Mouse (Mus musculus): ENCODE results near the gene Rab12. TPM values are rescaled to one million over a fixed set of nuclear protein-coding genes. Genes with fewer than 3 reads are reported as not detected.
"Not testable (repeated sequence)": the region's sequence is repeated elsewhere in the genome, so short reads cannot be mapped to it uniquely, and the experiment has no call there.

Gene Rab12
- polyA plus RNA-seq (2015; fragmentation: Nextera tagmentation; extraction: Ambion mirVana), result 57.8 and 58.9 TPM in 2 replicates

GRCm38 (mm10) chr17:66519554-66520553, at the start of gene Rab12:
TSS of gene Rab12 (minus strand) at chr17:66519729.
- Histone ChIP-seq H3K4me1 (peaks cover 22% of the 10 kb centered on the region), H3K4me3 (peak within 1 kb of the TSS; percentile 100), H3K27ac (peak within 1 kb of the TSS; percentile 48; the same call in 1 of the 2 replicates), H3K9me3 (no peaks in the 10 kb centered on the region), H3K36me3 (no peaks in the 10 kb centered on the region), H3K4me2 (peak within 1 kb of the TSS; percentile 81), H3K9ac (peak within 1 kb of the TSS; percentile 99), H3K27me3 (no peaks in the 10 kb centered on the region)
- peak; percentile 88 for ATAC-seq (ENCODE audit: borderline replicate concordance, extremely low read depth, low FRiP score, low TSS enrichment)
- WGBS, result 8% methylated on average over 54 of the region's 71 CpGs

- no peak overlapping the region for H3K9ac ChIP-seq
- no peaks in the 10 kb centered on the region for H3K9me3 ChIP-seq
- H3K4me3 ChIP-seq, result no peak overlapping the region
- WGBS, result 35% methylated on average over 7 of the region's 7 CpGs
- peaks cover 6% of the 10 kb centered on the region; the same call in 1 of the 2 replicates for H3K4me1 ChIP-seq
- no peaks in the 10 kb centered on the region for H3K36me3 ChIP-seq
- H3K27ac ChIP-seq, result peak overlapping the region; percentile 28
- peak; percentile 94 for ATAC-seq (ENCODE audit: borderline replicate concordance, extremely low read depth, low FRiP score, low TSS enrichment)
- no peak overlapping the region for H3K4me2 ChIP-seq
- H3K27me3 ChIP-seq, result no peaks in the 10 kb centered on the region
Observed at GRCm38 (mm10) chr17:66564213-66564612, 44.7 kb upstream of the Rab12 start.

GRCm38 (mm10) chr17:66563551-66563950, 44.0 kb upstream of the Rab12 start:
- 56% methylated on average over 1 of the region's 1 CpGs for WGBS
- H3K9me3 ChIP-seq, result no peaks in the 10 kb centered on the region
- no peak overlapping the region for H3K4me3 ChIP-seq
- no peaks in the 10 kb centered on the region for H3K36me3 ChIP-seq
- H3K27me3 ChIP-seq, result no peaks in the 10 kb centered on the region
- H3K4me2 ChIP-seq, result no peak overlapping the region
- peaks cover 6% of the 10 kb centered on the region; the same call in 1 of the 2 replicates for H3K4me1 ChIP-seq
- no peak for ATAC-seq (ENCODE audit: borderline replicate concordance, extremely low read depth, low FRiP score, low TSS enrichment)
- H3K27ac ChIP-seq, result peak overlapping the region; percentile 28
- H3K9ac ChIP-seq, result no peak overlapping the region

- Histone ChIP-seq H3K27me3 (no peaks in the 10 kb centered on the region), H3K4me3 (no peak overlapping the region), H3K4me2 (no peak overlapping the region), H3K27ac (peak overlapping the region; percentile 59; the same call in 1 of the 2 replicates), H3K9ac (no peak overlapping the region), H3K9me3 (no peaks in the 10 kb centered on the region), H3K4me1 (peaks cover 6% of the 10 kb centered on the region; the same call in 1 of the 2 replicates), H3K36me3 (no peaks in the 10 kb centered on the region)
- no peak for ATAC-seq (ENCODE audit: borderline replicate concordance, extremely low read depth, low FRiP score, low TSS enrichment)
- 52% methylated on average over 2 of the region's 2 CpGs for WGBS
Observed at GRCm38 (mm10) chr17:66561380-66561779, 41.9 kb upstream of the Rab12 start.

GRCm38 (mm10) chr17:66558404-66559317, 39.1 kb upstream of the Rab12 start:
- H3K4me1 ChIP-seq, result peaks cover under 1% of the 10 kb centered on the region; the same call in 1 of the 2 replicates
- no peaks in the 10 kb centered on the region for H3K36me3 ChIP-seq
- no peak overlapping the region for H3K27ac ChIP-seq
- H3K9ac ChIP-seq, result no peak overlapping the region
- H3K4me2 ChIP-seq, result no peak overlapping the region
- WGBS, result 84% methylated on average over 17 of the region's 17 CpGs
- no peak overlapping the region for H3K4me3 ChIP-seq
- ATAC-seq (ENCODE audit: borderline replicate concordance, extremely low read depth, low FRiP score, low TSS enrichment), result no peak
- no peaks in the 10 kb centered on the region for H3K27me3 ChIP-seq
- H3K9me3 ChIP-seq, result no peaks in the 10 kb centered on the region

- Histone ChIP-seq H3K27ac (no peak overlapping the region), H3K4me1 (0 out of 2 replicates have a peak, but pooled peaks cover 2% of the 10 kb centered on the region), H3K27me3 (no peaks in the 10 kb centered on the region), H3K36me3 (no peaks in the 10 kb centered on the region), H3K9me3 (no peaks in the 10 kb centered on the region), H3K4me3 (no peak overlapping the region), H3K9ac (no peak overlapping the region), H3K4me2 (no peak overlapping the region)
- 74% methylated on average over 4 of the region's 4 CpGs for WGBS
- no peak for ATAC-seq (ENCODE audit: borderline replicate concordance, extremely low read depth, low FRiP score, low TSS enrichment)
Observed at GRCm38 (mm10) chr17:66552690-66553089, 33.2 kb upstream of the Rab12 start.

GRCm38 (mm10) chr17:66550486-66550885, 31.0 kb upstream of the Rab12 start:
- Histone ChIP-seq H3K27me3 (no peaks in the 10 kb centered on the region), H3K4me3 (no peak overlapping the region), H3K4me2 (no peak overlapping the region), H3K4me1 (0 out of 2 replicates have a peak, but pooled peaks cover 2% of the 10 kb centered on the region), H3K9ac (no peak overlapping the region), H3K9me3 (no peaks in the 10 kb centered on the region), H3K36me3 (no peaks in the 10 kb centered on the region), H3K27ac (no peak overlapping the region)
- 81% methylated on average over 5 of the region's 5 CpGs for WGBS
- ATAC-seq (ENCODE audit: borderline replicate concordance, extremely low read depth, low FRiP score, low TSS enrichment), result no peak

- Histone ChIP-seq H3K27me3 (no peaks in the 10 kb centered on the region), H3K4me1 (no peaks in the 10 kb centered on the region), H3K36me3 (no peaks in the 10 kb centered on the region), H3K9ac (no peak overlapping the region), H3K4me2 (no peak overlapping the region), H3K9me3 (no peaks in the 10 kb centered on the region), H3K4me3 (no peak overlapping the region), H3K27ac (no peak overlapping the region)
- WGBS, result 78% methylated on average over 1 of the region's 1 CpGs
- no peak for ATAC-seq (ENCODE audit: borderline replicate concordance, extremely low read depth, low FRiP score, low TSS enrichment)
Observed at GRCm38 (mm10) chr17:66532285-66532684, 12.8 kb upstream of the Rab12 start.

GRCm38 (mm10) chr17:66523396-66523795, 3.9 kb upstream of the Rab12 start:
- H3K9me3 ChIP-seq, result no peaks in the 10 kb centered on the region
- no peaks in the 10 kb centered on the region for H3K27me3 ChIP-seq
- H3K27ac ChIP-seq, result no peak overlapping the region
- no peaks in the 10 kb centered on the region for H3K36me3 ChIP-seq
- no peak overlapping the region for H3K4me3 ChIP-seq
- 42% methylated on average over 5 of the region's 5 CpGs for WGBS
- H3K4me1 ChIP-seq, result peaks cover 7% of the 10 kb centered on the region
- H3K4me2 ChIP-seq, result no peak overlapping the region
- no peak overlapping the region for H3K9ac ChIP-seq
- no peak for ATAC-seq (ENCODE audit: borderline replicate concordance, extremely low read depth, low FRiP score, low TSS enrichment)

GRCm38 (mm10) chr17:66522631-66523030, 3.1 kb upstream of the Rab12 start:
- not testable (repeated sequence) for H3K4me3 ChIP-seq; H3K27ac ChIP-seq; H3K9me3 ChIP-seq; H3K9ac ChIP-seq; ATAC-seq (ENCODE audit: borderline replicate concordance, extremely low read depth, low FRiP score, low TSS enrichment); H3K4me2 ChIP-seq; H3K36me3 ChIP-seq; H3K27me3 ChIP-seq
- peaks cover 12% of the 10 kb centered on the region for H3K4me1 ChIP-seq
- WGBS, result 93% methylated on average over 1 of the region's 1 CpGs

GRCm38 (mm10) chr17:66518877-66519553, 514 bp downstream of the Rab12 start:
- peak overlapping the region; percentile 81 for H3K4me2 ChIP-seq
- under 1% methylated on average over 44 of the region's 57 CpGs for WGBS
- H3K9ac ChIP-seq, result peak overlapping the region; percentile 99
- peak overlapping the region; percentile 48; the same call in 1 of the 2 replicates for H3K27ac ChIP-seq
- no peaks in the 10 kb centered on the region; the same call in 1 of the 2 replicates for H3K36me3 ChIP-seq
- peak; percentile 63 for ATAC-seq (ENCODE audit: borderline replicate concordance, extremely low read depth, low FRiP score, low TSS enrichment)
- peaks cover 22% of the 10 kb centered on the region for H3K4me1 ChIP-seq
- H3K9me3 ChIP-seq, result no peaks in the 10 kb centered on the region
- H3K4me3 ChIP-seq, result peak overlapping the region; percentile 100
- H3K27me3 ChIP-seq, result no peaks in the 10 kb centered on the region

Measured in lung, embryonic 15.5 days (tissue).